Mouse (Mus musculus) macrophage (primary cell): Measurements from ENCODE around the gene Atp6v1g2. TPM values are rescaled to one million over a fixed set of nuclear protein-coding genes. Genes with fewer than 3 reads are reported as not detected.

Source experiments
- polyA plus RNA-seq: library from polyadenylated mRNA; stranded (reverse); fragments of 250-400 nt; gene quantifications from 3 replicates; pipeline ENCODE4 v1.2.4, GENCODE M21; 2018; ENCODE audit warnings: inconsistent platforms

Atp6v1g2 gene
- polyA plus RNA-seq, 1 experiment from 2014 or later: 12.5 TPM

Other genes starting within 250 kb of the Atp6v1g2 start
- 7.7 to 37.5 TPM (median 19.2 TPM) in 3 replicates for gene Vars, start 232.7 kb upstream of the Atp6v1g2 start, polyA plus RNA-seq
- gene Vwa7, start 217.1 kb upstream of the Atp6v1g2 start, polyA plus RNA-seq: 0.06 to 0.32 TPM (median 0.07 TPM) in 3 replicates
- not detected in 3 replicates for gene Sapcd1, start 205.6 kb upstream of the Atp6v1g2 start, polyA plus RNA-seq
- 0.48 to 0.51 TPM (median 0.50 TPM) in 3 replicates for gene Msh5, start 186.9 kb upstream of the Atp6v1g2 start, polyA plus RNA-seq
- 359 to 667 TPM (median 372 TPM) in 3 replicates for gene Clic1, start 183.7 kb upstream of the Atp6v1g2 start, polyA plus RNA-seq
- gene Ddah2, start 174.6 kb upstream of the Atp6v1g2 start, polyA plus RNA-seq: 3.3 to 9.6 TPM (median 4.8 TPM) in 3 replicates
- gene Ly6g6c, start 168.3 kb upstream of the Atp6v1g2 start, polyA plus RNA-seq: not detected in 3 replicates
- gene Mpig6b, start 167.5 kb upstream of the Atp6v1g2 start, polyA plus RNA-seq: 0.17 TPM in 1 of 3 replicates, not detected in the others
- gene Ly6g6e, start 156.8 kb upstream of the Atp6v1g2 start, polyA plus RNA-seq: not detected in 3 replicates
- gene Ly6g6d, start 155.6 kb upstream of the Atp6v1g2 start, polyA plus RNA-seq: 0.43 to 1.7 TPM (median 0.88 TPM) in 3 replicates
- not detected in 3 replicates for gene Ly6g6f, start 148.1 kb upstream of the Atp6v1g2 start, polyA plus RNA-seq
- 33.9 to 63.2 TPM (median 53.2 TPM) in 3 replicates for gene Abhd16a, start 144.4 kb upstream of the Atp6v1g2 start, polyA plus RNA-seq
- gene Ly6g5c, start 125.4 kb upstream of the Atp6v1g2 start, polyA plus RNA-seq: not detected in 3 replicates
- 0.36 to 0.46 TPM in 2 of 3 replicates, not detected in the other for gene Ly6g5b, start 118.2 kb upstream of the Atp6v1g2 start, polyA plus RNA-seq
- 11.4 to 18.0 TPM (median 13.2 TPM) in 3 replicates for gene Gpank1, start 112.2 kb upstream of the Atp6v1g2 start, polyA plus RNA-seq
- 129 to 166 TPM (median 149 TPM) in 3 replicates for gene Csnk2b, start 111.6 kb upstream of the Atp6v1g2 start, polyA plus RNA-seq
- 11.5 to 23.5 TPM (median 22.0 TPM) in 3 replicates for gene D17H6S53E, start 107.3 kb upstream of the Atp6v1g2 start, polyA plus RNA-seq
- gene Apom, start 101.6 kb upstream of the Atp6v1g2 start, polyA plus RNA-seq: not detected in 3 replicates
- 103 to 118 TPM (median 104 TPM) in 3 replicates for gene Bag6, start 98.5 kb upstream of the Atp6v1g2 start, polyA plus RNA-seq
- 91.3 to 139 TPM (median 124 TPM) in 3 replicates for gene Prrc2a, start 68.8 kb upstream of the Atp6v1g2 start, polyA plus RNA-seq
- 231 to 253 TPM (median 243 TPM) in 3 replicates for gene Aif1, start 57.6 kb upstream of the Atp6v1g2 start, polyA plus RNA-seq
- 322 to 615 TPM (median 449 TPM) in 3 replicates for gene Lst1, start 45.2 kb upstream of the Atp6v1g2 start, polyA plus RNA-seq
- 0.33 to 0.50 TPM (median 0.48 TPM) in 3 replicates for gene Ltb, start 39.2 kb upstream of the Atp6v1g2 start, polyA plus RNA-seq
- 20.0 to 57.4 TPM (median 38.0 TPM) in 3 replicates for gene Tnf, start 31.7 kb upstream of the Atp6v1g2 start, polyA plus RNA-seq
- gene Lta, start 28.3 kb upstream of the Atp6v1g2 start, polyA plus RNA-seq: not detected in 3 replicates
- gene Gm16181, start 12.8 kb upstream of the Atp6v1g2 start, polyA plus RNA-seq: not detected in 3 replicates
- 8.3 to 16.7 TPM (median 14.8 TPM) in 3 replicates for gene Nfkbil1, start 2.1 kb downstream of the Atp6v1g2 start, polyA plus RNA-seq
- gene Ddx39b, start 8.1 kb downstream of the Atp6v1g2 start, polyA plus RNA-seq: 113 to 158 TPM (median 122 TPM) in 3 replicates
- gene H2-D1, start 29.1 kb downstream of the Atp6v1g2 start, polyA plus RNA-seq: 2,972 to 5,352 TPM (median 3,334 TPM) in 3 replicates
- not detected in 3 replicates for gene H2-Q1, start 86.7 kb downstream of the Atp6v1g2 start, polyA plus RNA-seq
- gene H2-Q2, start 108.6 kb downstream of the Atp6v1g2 start, polyA plus RNA-seq: not detected in 3 replicates
- 54.4 to 151 TPM (median 62.1 TPM) in 3 replicates for gene H2-Q4, start 146.0 kb downstream of the Atp6v1g2 start, polyA plus RNA-seq
- 6.1 to 11.8 TPM (median 9.4 TPM) in 3 replicates for gene H2-Q6, start 191.2 kb downstream of the Atp6v1g2 start, polyA plus RNA-seq
- 9.6 to 18.4 TPM (median 13.1 TPM) in 3 replicates for gene H2-Q7, start 205.5 kb downstream of the Atp6v1g2 start, polyA plus RNA-seq
- 0.07 to 0.35 TPM in 2 of 3 replicates, not detected in the other for gene H2-Q10, start 236.4 kb downstream of the Atp6v1g2 start, polyA plus RNA-seq